Mouse (Mus musculus) spleen, postnatal 36 days (tissue): ENCODE results near the gene Prr13.

Experiments used
- DNase-seq, 2 experiments: peaks; one replicate each; pipeline ENCODE4 v3.0.0; 2022; ENCODE audit warnings: low spot score in 2 of 2, mixed read lengths in 1 of 2

Gene Prr13

DNA sequence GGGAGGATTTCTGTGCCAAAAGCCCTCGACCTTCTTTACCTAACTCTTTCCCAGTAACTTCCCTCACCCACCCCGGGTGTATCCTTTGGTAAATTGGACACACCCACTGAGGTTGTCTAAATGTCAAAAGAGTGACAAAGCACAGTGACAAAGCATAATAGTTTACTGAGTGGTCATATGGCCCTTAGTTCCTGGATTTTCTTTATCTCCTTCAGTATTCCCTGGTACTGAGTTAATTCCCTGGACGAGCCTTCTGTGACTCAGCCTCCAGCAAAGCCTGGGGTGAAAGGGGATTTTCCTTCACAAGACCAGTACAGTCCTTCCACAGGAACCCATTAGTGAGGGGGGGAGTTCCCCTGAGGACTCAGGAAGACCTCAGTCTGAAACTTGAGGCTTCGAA is 2.1 kb downstream of the Prr13 start:
- peak in 1 of 2 experiments; percentile 28 for DNase-seq

DNA sequence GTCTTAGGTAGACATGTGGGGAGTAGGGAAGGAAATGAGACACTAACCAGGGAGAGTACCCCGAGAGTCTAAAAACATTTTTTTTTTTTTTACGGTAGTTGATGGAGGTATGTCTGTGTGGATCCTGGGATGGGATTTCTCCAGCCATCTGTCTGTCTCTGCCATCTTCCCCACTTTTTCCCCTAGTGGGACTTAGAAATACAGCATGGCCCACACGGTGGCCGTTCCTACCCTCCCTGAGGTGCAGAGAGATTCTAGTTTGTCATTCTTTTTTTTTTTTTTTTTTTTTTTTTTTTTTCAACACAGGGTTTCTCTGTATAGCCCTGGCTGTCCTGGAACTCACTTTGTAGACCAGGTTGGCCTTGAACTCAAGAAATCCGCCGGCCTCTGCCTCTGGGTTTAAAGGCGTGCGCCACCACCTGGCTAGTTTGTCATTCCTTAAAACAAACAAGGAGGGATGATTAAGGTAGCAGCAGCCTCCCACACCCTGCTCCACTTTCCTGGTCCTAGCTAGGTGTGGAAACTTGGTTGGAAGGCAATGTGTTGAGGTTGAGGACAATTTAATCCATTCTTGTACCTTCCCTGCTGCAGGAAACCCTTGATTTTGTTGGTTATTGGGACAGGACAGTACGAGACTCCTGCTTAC is 2.7 kb downstream of the Prr13 start:
- no peak for DNase-seq

DNA sequence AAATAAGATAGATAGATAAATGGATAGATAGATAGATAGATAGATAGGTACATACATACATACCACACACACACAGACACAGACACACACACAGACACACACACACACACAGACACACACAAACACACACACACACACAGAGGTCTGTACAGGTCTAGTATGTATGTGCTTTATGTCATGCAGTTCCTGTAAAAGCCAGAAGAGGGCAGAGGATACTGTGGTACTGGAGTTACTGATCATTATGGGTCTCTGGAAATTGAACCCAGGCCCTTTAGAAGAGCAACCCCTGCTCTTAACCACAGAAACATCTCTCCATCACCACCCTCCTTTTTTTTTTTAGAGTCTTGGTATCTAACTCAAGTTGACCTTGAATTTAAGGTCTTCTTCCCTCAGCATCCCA is 4.8 kb downstream of the Prr13 start:
- DNase-seq: peak in 1 of 2 experiments; percentile 50

DNA sequence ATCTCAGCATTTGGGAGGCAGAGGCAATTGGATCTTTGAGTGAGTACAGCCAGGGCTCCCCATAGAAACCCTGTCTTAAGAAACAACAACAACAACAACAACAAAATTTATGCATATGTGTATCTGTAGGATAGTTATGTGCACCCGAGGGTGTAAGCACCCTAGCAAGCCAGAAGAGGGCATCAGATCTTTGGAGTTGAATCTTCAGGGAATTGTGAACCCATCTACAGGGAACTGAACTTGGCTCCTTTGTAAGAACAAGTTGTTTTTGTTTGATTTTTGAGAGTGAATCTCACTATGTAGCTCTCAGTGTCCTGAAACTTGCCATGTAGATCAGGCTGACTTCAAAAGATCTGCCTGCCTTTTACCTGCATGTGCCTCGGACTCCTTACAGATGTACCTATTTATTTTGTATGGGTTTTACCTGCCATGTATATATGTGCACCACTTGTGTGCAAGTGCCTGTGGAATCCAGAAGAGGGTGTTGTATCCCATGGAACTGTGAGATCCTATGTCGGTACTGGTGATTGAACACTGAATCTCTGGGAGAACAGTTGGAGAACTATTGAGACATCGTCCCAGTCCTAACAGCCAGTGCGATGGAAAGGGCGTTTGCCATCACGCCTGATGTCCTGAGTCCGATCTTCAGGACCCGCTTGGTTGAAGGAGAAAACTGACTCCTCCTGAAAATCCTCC is 10.0 kb downstream of the Prr13 start:
- DNase-seq: no peak

DNA sequence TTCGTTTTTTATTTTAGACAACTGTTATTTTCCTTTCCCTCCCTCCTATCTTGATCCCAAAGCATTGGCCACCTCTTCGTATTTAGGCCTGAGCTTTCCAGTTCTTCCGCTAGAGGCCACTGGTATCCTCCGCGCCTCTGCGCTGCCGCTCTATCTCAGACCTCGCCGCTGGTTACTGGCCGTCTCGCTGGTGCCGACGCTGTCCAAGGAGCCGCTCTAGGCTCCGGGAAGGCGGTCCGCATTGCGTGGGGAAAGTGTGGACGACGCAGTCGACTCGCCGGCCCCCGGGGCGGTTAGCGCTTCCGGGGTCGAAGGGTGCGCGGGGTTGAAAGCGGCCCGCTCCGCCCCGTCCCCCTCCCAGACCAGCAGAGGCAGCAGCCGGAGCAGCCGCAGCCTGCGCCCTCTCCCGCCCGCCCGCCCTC is 11.4 kb downstream of the Prr13 start, which contains the start of gene Pcbp2:
Gene Pcbp2, plus strand, starts transcription at position 357 of the 422 bp plus-strand sequence.
- peak; percentile 97 to 98 for DNase-seq

DNA sequence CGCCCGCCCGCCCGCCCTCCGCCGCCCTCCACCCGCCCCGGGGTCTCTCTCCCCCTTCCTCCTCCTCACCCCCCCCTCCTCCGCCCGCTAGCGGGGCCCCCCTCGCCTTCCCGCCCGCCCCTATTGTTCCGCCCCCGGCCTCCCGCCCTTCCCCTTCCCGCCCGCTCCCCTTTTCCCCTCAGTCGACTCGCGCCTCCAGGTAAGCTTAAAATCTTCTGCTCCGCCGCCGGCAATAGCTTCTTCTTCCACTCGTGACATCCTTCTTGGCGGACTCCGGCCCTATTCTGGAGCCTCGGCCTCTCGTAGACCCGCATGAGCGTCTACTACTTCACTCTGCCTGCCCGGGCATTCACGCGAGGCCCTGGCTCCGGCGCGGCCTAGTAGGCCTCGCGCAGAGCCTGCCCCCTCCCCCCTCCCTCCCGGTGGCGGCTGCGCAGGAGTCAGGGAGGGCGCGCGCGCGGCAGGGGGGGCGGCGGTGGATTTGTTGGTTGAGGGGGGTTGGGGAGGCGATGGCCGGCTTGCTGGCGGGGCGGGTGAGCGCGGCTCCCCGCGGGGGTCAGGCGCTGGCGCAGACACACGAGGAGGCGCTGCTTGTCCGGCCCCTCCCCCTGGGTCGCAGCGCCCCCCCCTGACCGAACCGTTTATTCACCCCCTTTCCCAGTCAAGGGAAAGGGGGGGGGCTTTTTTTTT is 11.9 kb downstream of the Prr13 start:
- peak; percentile 70 for DNase-seq

DNA sequence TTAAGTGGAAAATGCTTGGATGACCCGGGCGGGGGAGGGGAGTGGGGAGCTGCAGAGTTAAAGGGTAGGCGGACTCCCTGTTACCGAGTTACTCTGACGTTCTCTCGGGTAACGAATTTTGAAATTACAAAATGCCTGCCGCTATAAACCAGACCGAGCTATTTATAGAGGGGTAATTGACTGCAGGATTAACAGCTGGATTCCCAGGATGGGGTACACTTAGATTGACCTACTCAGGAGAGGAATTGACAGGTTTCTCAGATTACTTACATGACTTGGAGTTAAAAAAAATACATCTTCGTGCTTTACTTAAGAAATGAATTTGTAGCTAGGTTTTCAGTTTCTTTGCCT is 12.4 kb downstream of the Prr13 start:
- no peak for DNase-seq

DNA sequence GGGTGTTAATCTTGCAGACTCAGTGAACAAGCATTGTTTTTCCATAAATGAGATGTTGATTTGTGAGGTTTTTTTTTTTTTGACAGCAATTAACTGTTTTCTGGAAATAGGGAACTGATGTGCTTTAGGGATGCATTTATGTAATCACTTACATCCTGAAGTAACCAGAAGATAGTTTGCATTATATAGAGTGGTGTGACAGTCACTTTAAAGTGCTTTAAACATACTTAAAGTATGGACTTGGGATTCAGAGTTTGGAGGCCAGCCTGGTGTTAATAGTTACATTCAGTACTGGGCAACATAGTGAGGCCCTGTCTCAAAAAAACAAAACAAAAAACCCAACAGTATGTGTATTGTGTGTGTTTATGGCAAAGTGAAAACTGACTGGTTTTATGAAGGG is 12.9 kb downstream of the Prr13 start:
- DNase-seq: no peak

DNA sequence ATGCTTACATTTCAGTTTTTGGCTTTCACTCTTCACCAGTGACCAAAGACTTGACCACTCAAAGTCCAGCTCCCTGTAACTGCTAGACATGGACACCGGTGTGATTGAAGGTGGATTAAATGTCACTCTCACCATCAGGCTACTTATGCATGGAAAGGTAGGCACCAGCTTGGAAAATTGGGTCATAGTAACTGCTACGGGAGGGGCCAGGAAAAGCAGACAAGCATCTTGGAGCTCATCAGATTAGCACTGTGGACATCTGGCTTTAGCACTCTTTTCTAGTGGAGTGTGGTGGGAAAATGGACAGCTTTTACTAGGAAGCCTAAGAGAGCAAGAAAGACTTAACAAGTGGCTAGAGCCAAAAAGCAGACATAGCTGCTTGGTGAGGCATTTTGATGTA is 14.4 kb downstream of the Prr13 start:
- no peak for DNase-seq

DNA sequence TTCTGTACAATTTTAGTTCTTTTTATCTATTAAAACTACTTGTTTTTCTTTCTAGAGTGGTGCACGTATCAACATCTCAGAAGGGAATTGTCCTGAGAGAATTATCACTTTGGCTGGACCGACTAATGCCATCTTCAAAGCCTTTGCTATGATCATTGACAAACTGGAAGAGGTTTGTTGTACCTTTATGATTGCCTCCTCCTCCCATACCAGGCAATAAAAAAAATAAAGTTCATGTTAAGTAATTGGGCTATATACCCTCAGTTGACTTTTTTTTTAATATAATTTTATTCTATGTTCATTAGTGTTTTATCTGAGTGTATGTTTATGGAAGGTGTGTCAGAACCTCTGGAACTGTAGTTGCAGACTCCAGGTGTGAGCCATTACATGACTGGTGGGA is 15.7 kb downstream of the Prr13 start:
- DNase-seq: no peak

DNA sequence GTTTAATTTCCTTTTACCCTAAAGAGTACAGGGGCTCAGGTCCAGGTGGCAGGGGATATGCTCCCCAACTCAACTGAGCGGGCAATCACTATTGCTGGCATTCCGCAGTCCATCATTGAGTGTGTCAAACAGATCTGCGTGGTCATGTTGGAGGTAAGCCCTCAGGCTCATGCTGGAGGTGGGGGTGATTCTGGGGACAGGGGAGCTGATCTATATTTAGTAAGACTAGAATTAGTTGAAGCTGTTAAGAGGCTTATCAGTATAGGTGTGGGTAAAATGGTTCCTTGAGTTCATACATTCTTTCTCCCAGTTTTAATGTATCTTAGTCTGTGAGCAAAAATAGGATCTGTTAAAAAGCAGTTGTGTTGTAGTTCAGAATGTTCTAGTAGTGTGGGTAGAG is 24.3 kb downstream of the Prr13 start:
- DNase-seq: no peak

DNA sequence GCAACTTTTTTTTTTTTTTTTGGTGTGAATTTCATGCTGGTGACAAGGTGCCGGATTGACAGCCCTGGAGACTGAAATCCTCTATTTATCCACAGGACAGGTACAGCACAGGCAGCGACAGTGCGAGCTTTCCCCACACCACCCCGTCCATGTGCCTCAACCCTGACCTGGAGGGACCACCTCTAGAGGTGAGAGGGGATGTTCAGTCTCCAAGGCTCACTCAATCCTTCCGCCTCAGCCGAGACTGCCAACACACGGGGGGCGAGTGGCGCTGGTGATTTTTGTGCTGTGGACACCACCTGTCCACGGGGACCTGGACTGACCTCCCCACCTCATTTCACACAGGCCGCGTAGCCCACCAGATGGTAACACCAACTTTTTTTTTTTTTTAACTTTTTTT is 27.0 kb downstream of the Prr13 start:
- no peak for DNase-seq

DNA sequence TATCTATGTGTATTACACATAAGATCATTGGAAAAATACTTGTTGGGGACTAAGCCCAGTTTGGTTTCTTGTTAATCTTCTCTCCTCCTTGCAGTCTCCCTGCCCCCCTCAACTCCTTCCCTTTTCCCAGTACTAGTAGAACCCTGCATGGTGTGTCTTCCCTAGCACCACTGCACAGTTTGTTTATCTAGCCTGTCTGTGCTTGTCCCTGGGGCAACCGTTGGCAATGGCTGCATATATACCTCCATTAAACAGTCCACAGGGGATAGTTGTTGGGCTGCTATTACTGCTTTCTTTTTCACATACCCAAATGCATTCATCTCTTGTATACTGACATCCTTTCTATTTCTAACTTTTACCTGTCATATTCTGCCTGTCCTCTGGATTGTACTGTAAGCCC is 28.8 kb downstream of the Prr13 start:
- DNase-seq: no peak

DNA sequence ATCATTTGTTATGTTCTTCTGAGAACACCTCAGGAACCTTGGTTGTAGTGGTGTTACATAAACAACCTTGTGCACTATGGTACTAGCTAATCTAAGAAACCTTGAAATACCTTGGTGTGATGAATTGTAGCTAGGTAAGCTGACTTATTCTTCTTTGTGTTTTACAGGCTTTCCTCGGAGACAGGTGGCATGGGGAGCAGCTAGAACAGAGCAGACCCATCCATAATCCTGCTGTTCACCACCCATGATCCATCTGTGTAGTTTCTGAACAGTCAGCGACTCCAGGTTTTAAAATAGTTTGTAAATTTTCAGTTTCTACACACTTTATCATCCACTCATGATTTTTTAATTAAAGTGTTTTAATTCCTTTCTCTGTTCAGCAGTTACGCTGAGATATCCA is 39.5 kb downstream of the Prr13 start:
- DNase-seq: no peak

DNA sequence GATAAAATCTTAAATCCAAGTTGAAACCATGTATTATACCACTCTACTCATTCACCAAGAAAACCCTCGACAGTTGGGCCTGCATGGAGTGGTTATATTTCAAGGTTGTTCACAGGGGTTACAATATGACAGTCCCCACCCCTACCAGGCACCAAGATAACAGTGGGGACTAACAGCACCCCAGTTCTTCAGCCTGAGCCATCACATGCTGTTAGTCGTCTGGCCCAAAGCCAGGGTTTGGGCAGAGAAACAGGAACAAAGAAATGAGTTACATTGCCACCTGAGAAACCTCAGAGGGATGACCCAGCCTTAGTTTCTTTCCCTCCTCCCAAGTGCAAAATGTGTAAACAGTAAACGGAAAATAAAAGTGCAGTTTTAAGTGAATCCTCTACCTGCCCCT is 40.5 kb downstream of the Prr13 start:
- no peak for DNase-seq

DNA sequence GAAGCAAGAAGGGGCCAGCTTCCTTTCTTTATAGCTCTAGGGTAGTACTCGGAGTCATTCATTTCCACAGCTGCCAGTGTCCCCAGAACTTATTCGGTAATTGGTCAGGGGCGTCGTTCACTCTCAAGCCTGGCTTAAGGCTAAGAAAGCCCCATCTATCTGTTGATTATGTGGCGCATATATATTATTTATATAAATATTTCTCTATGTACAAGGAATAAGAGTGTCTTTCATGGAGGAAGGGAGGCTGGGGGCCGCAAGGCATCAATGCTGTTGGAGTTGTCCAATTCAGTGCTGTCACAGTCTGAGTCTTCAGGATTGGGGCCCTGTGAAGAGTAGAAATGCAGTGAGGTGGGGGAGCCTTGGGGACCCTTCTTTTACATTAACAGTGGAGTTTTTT is 41.0 kb downstream of the Prr13 start:
- DNase-seq: no peak

DNA sequence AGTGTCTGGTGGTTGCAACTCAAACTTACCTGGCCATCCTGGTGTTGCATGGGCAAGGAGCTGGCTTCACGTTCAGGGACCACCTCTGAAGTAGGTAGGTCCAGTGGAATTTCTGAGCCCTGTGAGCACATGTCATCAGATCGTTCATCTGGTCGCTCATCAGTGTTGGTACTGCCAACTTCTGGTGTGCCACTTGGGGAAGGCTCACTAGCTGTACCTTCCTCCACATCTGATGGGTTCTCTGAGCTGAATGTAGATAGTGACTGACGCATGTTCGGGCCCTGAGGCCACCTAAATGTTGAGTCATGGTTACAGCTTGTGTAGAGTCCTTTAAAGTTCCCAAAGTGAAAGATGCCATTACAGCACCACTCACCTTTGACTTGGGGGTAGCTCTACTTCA is 41.7 kb downstream of the Prr13 start:
- no peak for DNase-seq

DNA sequence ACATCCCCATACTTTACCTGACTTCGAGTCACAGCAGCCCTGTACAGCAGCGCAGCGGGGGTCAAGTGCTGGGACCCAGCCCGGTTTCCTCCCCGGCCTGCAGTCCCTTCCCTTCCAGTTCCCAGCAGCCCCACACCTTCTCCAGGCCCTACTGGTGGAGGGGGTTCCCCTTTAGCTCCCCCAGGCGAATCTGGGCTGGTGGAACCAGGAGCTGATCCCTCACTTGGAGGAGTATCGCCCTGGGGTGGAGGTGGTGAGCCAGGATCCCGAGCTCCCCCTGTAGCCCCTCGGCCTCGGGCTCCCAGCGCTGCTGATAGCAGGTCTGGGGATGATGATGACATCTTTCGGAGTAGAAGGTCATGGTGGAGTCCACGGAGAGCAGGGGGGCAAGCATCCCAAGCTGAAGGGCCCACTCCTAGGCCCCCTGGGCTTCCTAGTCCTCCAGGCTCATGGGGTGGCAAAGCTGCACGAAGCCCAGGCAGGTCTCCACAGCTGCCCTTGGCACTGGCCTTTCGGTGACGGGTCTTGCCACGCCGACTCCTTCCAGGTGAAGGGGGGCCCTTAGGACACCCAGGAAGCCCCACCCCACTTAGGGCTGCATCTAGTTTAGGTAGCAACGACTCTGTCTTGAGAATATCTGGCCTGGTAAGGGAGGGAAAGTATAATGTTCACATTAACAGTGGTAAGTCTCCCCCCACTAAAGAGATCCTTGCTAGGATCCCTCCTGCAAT is 42.4 kb downstream of the Prr13 start:
- no peak for DNase-seq

DNA sequence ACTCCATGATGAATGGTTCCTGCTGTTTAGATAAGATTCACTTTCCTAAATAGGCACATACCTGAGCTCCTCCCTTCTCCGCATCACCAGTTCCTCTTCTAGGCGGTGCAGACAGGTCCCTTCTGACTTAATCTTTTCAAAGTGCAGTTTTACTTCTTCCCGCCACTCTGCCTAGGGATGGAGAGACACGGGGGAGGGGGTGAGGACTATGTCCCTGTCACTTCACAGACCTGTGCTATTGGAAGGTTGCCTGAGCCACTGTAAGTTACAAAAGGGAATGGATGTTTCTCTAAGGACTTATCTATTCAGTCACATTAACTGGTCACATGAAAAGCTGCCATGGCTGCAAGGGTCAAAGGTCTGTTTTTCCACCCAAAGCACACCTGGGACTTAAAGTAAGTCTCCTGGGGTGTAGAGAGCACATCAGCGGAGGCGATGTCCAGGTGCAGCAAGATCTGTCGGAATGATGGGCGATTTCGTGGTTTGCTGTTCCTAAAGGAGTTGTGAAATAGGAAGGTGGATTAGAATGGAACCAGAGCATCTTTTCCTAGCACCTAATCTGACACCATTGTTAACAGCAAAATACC is 43.5 kb downstream of the Prr13 start:
- DNase-seq: no peak

DNA sequence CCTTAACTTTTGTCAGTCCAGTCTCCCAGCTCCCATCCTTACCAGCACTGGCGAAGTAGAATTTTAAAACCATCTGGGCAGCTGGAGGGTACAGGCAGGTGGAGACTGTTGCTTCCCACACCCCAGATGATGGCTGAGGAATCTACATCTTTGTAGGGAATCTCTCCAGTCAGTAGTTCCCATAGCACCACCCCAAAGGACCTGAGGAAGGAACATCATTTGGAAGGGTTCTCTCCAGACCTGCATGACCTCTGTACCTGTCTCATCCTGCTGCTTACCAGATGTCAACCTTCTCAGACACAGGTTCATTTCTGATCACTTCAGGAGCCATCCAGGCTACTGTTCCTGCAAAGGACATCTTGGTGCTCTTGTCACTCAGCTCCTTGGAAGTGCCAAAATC is 44.6 kb downstream of the Prr13 start, which contains the start of gene Gm10337:
Gene Gm10337, plus strand, starts transcription at position 276 of the 400 bp plus-strand sequence.
- DNase-seq: no peak

DNA sequence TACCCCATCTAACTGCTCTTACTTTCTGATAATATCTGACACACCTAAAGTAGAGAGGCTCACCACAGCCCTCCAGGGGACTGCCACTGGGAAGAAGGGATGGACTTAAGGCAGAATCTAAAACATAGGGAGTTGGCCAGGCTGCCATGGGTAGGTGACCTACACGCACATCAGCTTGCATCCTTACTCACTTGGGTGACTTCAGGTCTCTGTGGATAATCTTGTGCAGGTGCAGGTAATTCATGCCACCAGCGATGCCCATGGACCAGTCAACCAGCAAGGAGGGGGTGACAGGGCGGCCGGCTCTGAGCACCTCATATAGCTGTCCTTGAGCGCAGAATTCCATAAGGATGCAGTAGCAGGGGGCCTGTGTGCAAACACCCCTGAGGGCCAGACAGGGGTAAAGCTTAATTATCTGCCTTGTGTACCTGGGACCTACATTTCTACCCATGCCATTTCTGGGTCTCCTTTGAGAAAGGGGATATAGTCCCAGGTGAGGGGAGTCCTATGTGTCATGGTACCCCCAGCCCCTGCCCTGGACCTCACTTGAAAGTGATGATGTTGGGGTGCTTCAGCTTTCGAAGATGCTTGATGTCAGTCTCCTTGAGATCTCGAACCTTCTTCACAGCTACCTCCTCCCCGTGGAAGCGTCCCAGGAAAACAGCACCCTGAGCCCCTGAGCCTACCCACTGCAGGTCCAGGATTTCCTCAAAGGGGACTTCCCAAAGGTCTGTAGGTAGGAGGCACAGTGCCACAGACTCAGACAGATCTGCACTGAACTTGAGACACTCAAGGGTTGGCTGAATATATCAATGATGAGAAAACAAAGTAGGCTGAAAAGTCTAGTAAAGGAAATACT is 45.3 kb downstream of the Prr13 start:
- DNase-seq: no peak
